Mouse (Mus musculus) adrenal gland, postnatal 36 days (tissue): ENCODE results near the gene Ptpn13. TPM values are rescaled to one million over a fixed set of nuclear protein-coding genes. Genes with fewer than 3 reads are reported as not detected.

Source experiments
- DNase-seq, 2 experiments: peaks; one replicate each; pipeline ENCODE4 v3.0.0; 2021; ENCODE audit warnings: mixed read lengths in 1 of 2
- total RNA-seq, 2 experiments: library from RNA; stranded (reverse); gene quantifications; 2 replicates each; pipeline ENCODE4 v1.2.3; 2021

Ptpn13 gene
- total RNA-seq, 2 experiments from 2014 or later: 18.7 to 42.8 TPM

- DNase-seq: no peak
Observed at GRCm38 (mm10) chr5:103422609-103423008, 2.4 kb upstream of the Ptpn13 start.

- DNase-seq: peak in 1 of 2 experiments; percentile 19
Observed at GRCm38 (mm10) chr5:103423305-103423926, 1.6 kb upstream of the Ptpn13 start.

- DNase-seq: no peak
Observed at GRCm38 (mm10) chr5:103423927-103424315, 1.1 kb upstream of the Ptpn13 start.

GRCm38 (mm10) chr5:103425363-103426031, 505 bp downstream of the Ptpn13 start:
- DNase-seq: peak; percentile 38 to 48

GRCm38 (mm10) chr5:103426250-103426649, 1.3 kb downstream of the Ptpn13 start:
- DNase-seq: no peak

- DNase-seq: no peak
Observed at GRCm38 (mm10) chr5:103430986-103431385, 6.0 kb downstream of the Ptpn13 start.

- DNase-seq: no peak
Observed at GRCm38 (mm10) chr5:103431479-103431878, 6.5 kb downstream of the Ptpn13 start.

GRCm38 (mm10) chr5:103436039-103436944, 11.3 kb downstream of the Ptpn13 start:
- DNase-seq: peak; percentile 54 to 58

GRCm38 (mm10) chr5:103437714-103438113, 12.7 kb downstream of the Ptpn13 start:
- DNase-seq: no peak

- no peak for DNase-seq
Observed at GRCm38 (mm10) chr5:103439171-103439570, 14.2 kb downstream of the Ptpn13 start.

- no peak for DNase-seq
Observed at GRCm38 (mm10) chr5:103440418-103441276, 15.7 kb downstream of the Ptpn13 start.

GRCm38 (mm10) chr5:103441706-103442105, 16.7 kb downstream of the Ptpn13 start:
- DNase-seq: no peak

- DNase-seq: no peak
Observed at GRCm38 (mm10) chr5:103442269-103442688, 17.3 kb downstream of the Ptpn13 start.

- DNase-seq: no peak
Observed at GRCm38 (mm10) chr5:103442921-103443320, 17.9 kb downstream of the Ptpn13 start.

- DNase-seq: no peak
Observed at GRCm38 (mm10) chr5:103445383-103445782, 20.4 kb downstream of the Ptpn13 start.

GRCm38 (mm10) chr5:103447806-103448416, 22.9 kb downstream of the Ptpn13 start:
- DNase-seq: no peak

- DNase-seq: no peak
Observed at GRCm38 (mm10) chr5:103448470-103448869, 23.5 kb downstream of the Ptpn13 start.

- no peak for DNase-seq
Observed at GRCm38 (mm10) chr5:103450663-103451062, 25.7 kb downstream of the Ptpn13 start.

GRCm38 (mm10) chr5:103453361-103454140, 28.6 kb downstream of the Ptpn13 start:
- DNase-seq: no peak

GRCm38 (mm10) chr5:103456794-103457193, 31.8 kb downstream of the Ptpn13 start:
- DNase-seq: no peak
